Comparison of ENCODE assay signal across 21 mouse cellular contexts in the genomic region with DNA sequence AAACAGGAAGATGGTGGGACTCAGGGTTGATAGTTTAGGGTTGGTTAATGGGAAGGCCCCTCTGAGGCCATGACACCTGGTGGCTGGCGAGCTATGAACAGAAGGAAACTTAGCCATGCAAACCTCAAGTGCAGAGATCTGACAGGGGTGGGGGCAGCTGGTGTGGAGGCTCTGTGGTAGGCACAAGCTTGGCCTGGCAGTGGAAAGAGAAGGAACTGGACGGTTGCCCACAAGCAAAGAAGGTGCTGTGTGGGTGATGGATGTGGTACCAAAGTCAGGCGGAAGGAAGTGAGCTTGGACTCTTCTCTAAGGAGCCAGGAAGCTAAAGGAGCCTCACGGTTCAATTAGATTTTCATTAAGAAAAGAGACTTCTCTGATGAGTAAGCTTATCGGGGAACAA.
"Had no signal": no experiment of that assay in that cellular context is flagged by ENCODE, and none has a peak within 500 bp of the region (broad histone marks: within the 10 kb centered on the region; RNA-seq: fewer than 3 reads in every experiment).

No protein-coding gene starts in this region.

- ATAC-seq: liver, embryonic 12.5 days; midbrain, embryonic 13.5 days; midbrain, embryonic 16.5 days had no signal

- H3K27ac ChIP-seq: limb, embryonic 10.5 days; limb, embryonic 13.5 days; liver, embryonic 12.5 days; liver, embryonic 15.5 days; lung, embryonic 15.5 days; midbrain, embryonic 10.5 days; midbrain, embryonic 13.5 days had no signal

- H3K4me1 ChIP-seq: liver, embryonic 12.5 days; liver, embryonic 15.5 days; lung, embryonic 15.5 days; megakaryocyte, embryonic 14.5 days; midbrain, embryonic 10.5 days had no signal

- H3K9ac ChIP-seq: limb, embryonic 13.5 days; liver, embryonic 12.5 days; liver, embryonic 15.5 days; lung, embryonic 15.5 days; midbrain, embryonic 13.5 days had no signal

- DNase-seq: kidney, adult 18-20 months; kidney, adult 9 months; kidney, postnatal 10 days; kidney, postnatal 36 days; layer of hippocampus, adult 9-11 months; liver; lung, adult 18-20 months; lung, postnatal 10 days; lung, postnatal 36 days; thymus, adult 18-20 months; thymus, postnatal 36 days had no signal

- H3K36me3 ChIP-seq: limb, embryonic 10.5 days; limb, embryonic 13.5 days; liver, embryonic 12.5 days; liver, embryonic 15.5 days; lung, embryonic 15.5 days; midbrain, embryonic 13.5 days had no signal

- H3K9me3 ChIP-seq: limb, embryonic 10.5 days; limb, embryonic 13.5 days; liver, embryonic 12.5 days; liver, embryonic 15.5 days; lung, embryonic 15.5 days; midbrain, embryonic 10.5 days; midbrain, embryonic 13.5 days had no signal

- H3K27me3 ChIP-seq: limb, embryonic 13.5 days; liver, embryonic 12.5 days; liver, embryonic 15.5 days; lung, embryonic 15.5 days; megakaryocyte, embryonic 14.5 days; midbrain, embryonic 13.5 days had no signal

- H3K4me3 ChIP-seq: limb, embryonic 10.5 days; limb, embryonic 13.5 days; liver, embryonic 12.5 days; liver, embryonic 15.5 days; lung, embryonic 15.5 days; megakaryocyte, embryonic 14.5 days; midbrain, embryonic 10.5 days; midbrain, embryonic 13.5 days; myocyte had no signal

- H3K4me2 ChIP-seq: limb, embryonic 13.5 days; liver, embryonic 12.5 days; liver, embryonic 15.5 days; lung, embryonic 15.5 days; midbrain, embryonic 13.5 days had no signal
